Mouse (Mus musculus): ENCODE data around the gene Map6.

DNA sequence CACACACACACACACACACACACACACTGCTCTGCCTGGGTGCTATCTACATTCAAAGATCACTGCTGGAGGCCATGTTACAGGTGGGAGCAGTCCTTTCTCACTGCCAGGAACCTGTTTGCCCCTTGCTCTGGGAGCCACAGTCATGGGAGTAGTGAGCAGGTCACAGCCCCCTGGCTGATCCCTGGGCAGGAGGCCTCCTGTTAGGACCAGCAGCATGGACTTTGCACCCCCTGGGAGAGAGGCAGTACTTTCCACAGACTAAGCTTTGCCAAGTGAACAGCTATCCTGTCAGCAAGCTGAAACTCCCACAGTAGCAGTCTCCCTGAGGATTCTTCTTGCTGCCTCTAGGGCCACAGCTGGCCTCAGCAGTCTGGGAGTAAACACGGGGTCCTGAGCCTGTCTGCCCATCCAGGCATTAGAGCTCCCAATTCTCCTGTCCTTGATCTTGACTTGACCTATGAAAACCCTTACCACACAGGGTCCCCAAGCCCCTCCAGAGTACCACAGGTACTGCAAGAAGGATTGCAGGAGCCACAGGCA, 42.5 kb upstream of the Map6 start:
- no peak for TF ChIP-seq CTCF (IDR thresholded peaks at IDR 0.05; ENCODE audit: borderline replicate concordance, extremely low read depth, insufficient read depth, insufficient read length)
- TF ChIP-seq POLR2A (IDR thresholded peaks at IDR 0.05; ENCODE audit: borderline replicate concordance, extremely low read depth, insufficient read depth, insufficient read length, poor library complexity, severe bottlenecking) = no peak
